ENCODE assay signal across 7 mouse cellular contexts in the genomic region with DNA sequence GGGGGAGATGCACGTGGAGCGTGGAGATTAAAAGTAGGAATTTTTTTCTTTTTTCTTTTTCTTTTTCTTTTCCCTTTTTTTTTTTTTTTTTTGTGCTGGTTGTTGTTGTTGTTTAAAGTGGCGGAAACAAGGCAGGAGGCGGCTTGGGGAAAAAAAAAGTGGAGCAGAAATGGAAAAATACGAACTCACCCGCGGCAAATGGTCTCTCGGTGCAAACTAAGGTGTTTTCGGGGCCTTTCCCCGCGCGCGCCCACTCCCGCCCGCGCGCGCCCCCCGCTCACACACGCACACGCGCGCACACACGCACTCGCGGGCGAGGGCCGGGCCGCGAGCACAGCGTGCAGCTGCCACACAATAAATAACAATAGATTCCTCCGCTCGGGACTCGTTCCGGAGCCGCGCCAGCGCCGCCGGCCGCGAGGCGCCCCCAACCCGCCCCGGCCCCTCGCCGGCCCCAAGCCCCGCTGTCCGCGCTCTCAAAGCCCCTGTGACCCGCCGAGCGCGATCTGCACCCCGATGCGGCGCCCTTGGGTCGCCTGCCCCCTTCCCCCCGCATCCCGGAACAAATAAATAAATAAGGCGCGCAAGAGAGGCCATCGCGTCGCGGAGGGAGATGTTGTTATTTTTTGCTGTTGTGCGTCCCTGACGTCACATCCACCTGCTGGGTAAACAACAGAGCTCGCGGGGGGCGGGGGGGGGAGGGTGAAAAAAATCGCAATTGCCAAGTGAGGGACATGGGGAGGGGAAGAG. TPM values are rescaled to one million over a fixed set of nuclear protein-coding genes. Genes with fewer than 3 reads are reported as not detected.
DNase-seq lines count a peak whose midpoint lies in the region; ATAC-seq and TF ChIP-seq lines count a peak whose summit lies in the region.

Gene Foxp1 (minus strand): TSS at position 363 of the 750 bp plus-strand sequence.

- no peak for TF ChIP-seq CTCF in intestine, postnatal 0 days (IDR thresholded peaks at IDR 0.05; ENCODE audit: low read depth)

- H3K4me3 ChIP-seq in embryonic facial prominence, embryonic 10.5 days = peak within 1 kb of the TSS; percentile 85
- H3K4me3 ChIP-seq in intestine, postnatal 0 days (ENCODE audit: low read depth, low read length) = peak within 1 kb of the TSS; percentile 92
- H3K4me3 ChIP-seq in midbrain, embryonic 11.5 days (ENCODE audit: low read depth, low read length) = peak within 1 kb of the TSS; percentile 82

- H3K4me2 ChIP-seq in intestine, postnatal 0 days (replicated peaks; ENCODE audit: low read depth) = peak within 1 kb of the TSS; percentile 92
- H3K4me2 ChIP-seq in midbrain, embryonic 11.5 days = peak within 1 kb of the TSS; percentile 94

- WGBS in embryonic facial prominence, embryonic 10.5 days = under 1% methylated on average over 72 of the region's 72 CpGs
- under 1% methylated on average over 71 of the region's 72 CpGs for WGBS in intestine, postnatal 0 days
- under 1% methylated on average over 72 of the region's 72 CpGs for WGBS in midbrain, embryonic 11.5 days

- intact Hi-C loops in left cerebral cortex, postnatal 4 days (cut with DNase I) = loop anchor here (5.0 to 10.0 kb wide), 4 partner anchors 248 to 1138 kb away; no protein-coding TSS in a partner anchor

- H3K27me3 ChIP-seq in embryonic facial prominence, embryonic 10.5 days (replicated peaks; ENCODE audit: low read depth, poor library complexity, severe bottlenecking) = no peaks in the 10 kb centered on the region; the same call in 1 of the 2 replicates
- H3K27me3 ChIP-seq in intestine, postnatal 0 days (replicated peaks; ENCODE audit: control insufficient read depth, insufficient read depth, low read length) = no peaks in the 10 kb centered on the region
- no peaks in the 10 kb centered on the region for H3K27me3 ChIP-seq in midbrain, embryonic 11.5 days (ENCODE audit: control insufficient read depth, insufficient read depth, low read length)

- peaks cover 6% of the 10 kb centered on the region; the same call in 1 of the 2 replicates for H3K9me3 ChIP-seq in embryonic facial prominence, embryonic 10.5 days
- H3K9me3 ChIP-seq in intestine, postnatal 0 days (ENCODE audit: control insufficient read depth) = no peaks in the 10 kb centered on the region
- H3K9me3 ChIP-seq in midbrain, embryonic 11.5 days (ENCODE audit: control insufficient read depth, low read length) = peaks cover 7% of the 10 kb centered on the region; the same call in 1 of the 2 replicates

- peak; percentile 70 for DNase-seq in adrenal gland, adult 8-10 months
- peak; percentile 83 for DNase-seq in embryonic facial prominence, embryonic 10.5 days (ENCODE audit: low spot score)
- DNase-seq in left cerebral cortex, postnatal 4 days = peak; percentile 78
- peak; percentile 99 for DNase-seq in midbrain, embryonic 11.5 days (ENCODE audit: low spot score, missing footprints)
- peak; percentile 66 for DNase-seq in right cerebral cortex, postnatal 4 days

- peak within 1 kb of the TSS; percentile 93 for H3K27ac ChIP-seq in embryonic facial prominence, embryonic 10.5 days (replicated peaks)
- H3K27ac ChIP-seq in intestine, postnatal 0 days (ENCODE audit: low read depth, low read length) = peak within 1 kb of the TSS; percentile 90
- H3K27ac ChIP-seq in midbrain, embryonic 11.5 days (ENCODE audit: low read depth, low read length) = peak within 1 kb of the TSS; percentile 99

- H3K36me3 ChIP-seq in embryonic facial prominence, embryonic 10.5 days (replicated peaks) = peaks cover 14% of the 10 kb centered on the region
- no peaks in the 10 kb centered on the region; the same call in 1 of the 2 replicates for H3K36me3 ChIP-seq in intestine, postnatal 0 days (ENCODE audit: control insufficient read depth, insufficient read depth)
- H3K36me3 ChIP-seq in midbrain, embryonic 11.5 days (ENCODE audit: control insufficient read depth, insufficient read depth, low read length) = 0 out of 2 replicates have a peak, but pooled peaks cover 2% of the 10 kb centered on the region

- H3K9ac ChIP-seq in intestine, postnatal 0 days (ENCODE audit: low read depth, low read length) = peak within 1 kb of the TSS; percentile 66
- peak within 1 kb of the TSS; percentile 97 for H3K9ac ChIP-seq in midbrain, embryonic 11.5 days (ENCODE audit: low read length)

- peaks cover 58% of the 10 kb centered on the region for H3K4me1 ChIP-seq in embryonic facial prominence, embryonic 10.5 days
- 0 out of 2 replicates have a peak, but pooled peaks cover 2% of the 10 kb centered on the region for H3K4me1 ChIP-seq in intestine, postnatal 0 days (replicated peaks; ENCODE audit: control insufficient read depth, insufficient read depth, low read length)
- H3K4me1 ChIP-seq in midbrain, embryonic 11.5 days (ENCODE audit: control insufficient read depth, insufficient read depth, low read length) = peaks cover 9% of the 10 kb centered on the region

- ATAC-seq in granulocyte monocyte progenitor cell, adult 5-6 weeks (replicated peaks; ENCODE audit: poor library complexity, severe bottlenecking) = peak; percentile 27
- peak; percentile 40 for ATAC-seq in intestine, postnatal 0 days
- peak; percentile 51; the same call in 1 of the 2 replicates for ATAC-seq in midbrain, embryonic 11.5 days (ENCODE audit: low FRiP score)

RNA-seq across cellular contexts. Expression of gene Foxp1, which starts in this region (rescaled TPM):
- total RNA-seq in adrenal gland, adult 8-10 months (2022) = 10 to 100 TPM; 37.1 to 93.2 (median 58.8) TPM
- polyA plus RNA-seq in embryonic facial prominence, embryonic 10.5 days (2016; fragmentation: Nextera tagmentation; extraction: Ambion mirVana) = 88.5 and 107 TPM in 2 replicates
- 124 and 128 TPM in 2 replicates for total RNA-seq in granulocyte monocyte progenitor cell, adult 5-6 weeks (2014; fragmentation: Nextera tagmentation)
- total RNA-seq in granulocyte monocyte progenitor cell, adult 5-6 weeks (2017) = 62.0 and 68.5 TPM in 2 replicates
- 45.3 and 57.0 TPM in 2 replicates for polyA plus RNA-seq in intestine, postnatal 0 days (2015; fragmentation: Nextera tagmentation; extraction: Ambion mirVana)
- total RNA-seq in left cerebral cortex, postnatal 4 days (2021) = 100 to 1,000 TPM; 210 to 247 TPM
- polyA plus RNA-seq in midbrain, embryonic 11.5 days (2014; fragmentation: Nextera tagmentation; extraction: Ambion mirVana) = 86.2 and 95.4 TPM in 2 replicates

Comparison
In these comparisons a context has a peak if more than half of its experiments do, and no peak if none do; other contexts are left out.
1. Peak in every context shown above with its lines: DNase-seq, ATAC-seq, H3K4me3 ChIP-seq and H3K27ac ChIP-seq.